Mouse (Mus musculus) forebrain, embryonic 14.5 days (tissue): ENCODE results near the gene Gm20388. TPM values are rescaled to one million over a fixed set of nuclear protein-coding genes. Genes with fewer than 3 reads are reported as not detected.

Experiments used
- ATAC-seq: fragments of 200-750 bp; cut with Nextera tagmentation; 2 replicates; pipeline ENCODE4 v1.8.0; 2017; ENCODE audit warnings: mild to moderate bottlenecking, moderate library complexity
- DNase-seq: peaks from one replicate; pipeline ENCODE4 v3.0.0-alpha.2; 2015; ENCODE audit warnings: low spot score
- H3K27ac ChIP-seq: fragments of 300-500 bp; sonication (generic); 2 replicates; pipeline ENCODE4 v1.5.1; 2014; ENCODE audit warnings: low read depth, mild to moderate bottlenecking, control low read depth, low read length, moderate library complexity
- H3K27me3 ChIP-seq: fragments of 300-500 bp; sonication (generic); replicated peaks from 2 replicates; pipeline ENCODE4 v1.6.1; 2014; ENCODE audit warnings: low read length, control low read depth, mixed read lengths; ENCODE audit not compliant: control insufficient read depth, insufficient read depth
- H3K36me3 ChIP-seq: fragments of 300-500 bp; sonication (generic); 2 replicates; pipeline ENCODE4 v1.6.1; 2014; ENCODE audit warnings: low read length, control low read depth; ENCODE audit not compliant: control insufficient read depth, insufficient read depth
- H3K4me1 ChIP-seq: fragments of 300-500 bp; sonication (generic); 2 replicates; pipeline ENCODE4 v1.6.1; 2014; ENCODE audit warnings: antibody characterized with exemption, low read length, control low read depth; ENCODE audit not compliant: control insufficient read depth, insufficient read depth
- H3K4me2 ChIP-seq: fragments of 300-500 bp; sonication (generic); 2 replicates; pipeline ENCODE4 v1.6.1; 2014; ENCODE audit warnings: mild to moderate bottlenecking, control low read depth, low read length
- H3K4me3 ChIP-seq: fragments of 300-500 bp; sonication (generic); 2 replicates; pipeline ENCODE4 v1.5.1; 2014; ENCODE audit warnings: low read depth, low read length, control low read depth
- H3K9ac ChIP-seq: fragments of 300-500 bp; sonication (generic); 2 replicates; pipeline ENCODE4 v1.6.1; 2014; ENCODE audit warnings: mild to moderate bottlenecking, low read length, control low read depth, moderate library complexity
- H3K9me3 ChIP-seq: fragments of 300-500 bp; sonication (generic); replicated peaks from 2 replicates; pipeline ENCODE4 v1.6.1; 2016; ENCODE audit warnings: low read length, control low read depth, mixed read lengths; ENCODE audit not compliant: control insufficient read depth
- WGBS: fragments of 180-500 bp; shearing (Covaris S2); extraction: QIAGEN DNeasy Blood & Tissue Kit; methylation state at CpG from one replicate; pipeline ENCODE4 v1.1.7; 2014; 5-methylcytosine and 5-hydroxymethylcytosine counted together
- polyA plus RNA-seq: library from polyadenylated mRNA; unstranded; fragments of >200 nt; fragmentation: Nextera tagmentation; extraction: Ambion mirVana; gene quantifications from 2 replicates; pipeline ENCODE4 v1.2.1, GENCODE M21; 2014

Gene Gm20388
- polyA plus RNA-seq, 1 experiment from 2014 or later, result 7.4 TPM

- H3K9me3 ChIP-seq, result no peaks in the 10 kb centered on the region
- no peak overlapping the region for H3K9ac ChIP-seq
- ATAC-seq (no peak), DNase-seq (no peak)
- no peaks in the 10 kb centered on the region for H3K27me3 ChIP-seq
- H3K4me1 ChIP-seq, result no peaks in the 10 kb centered on the region
- no peak overlapping the region for H3K4me3 ChIP-seq
- 94% methylated on average over 19 of the region's 19 CpGs for WGBS
- no peak overlapping the region for H3K4me2 ChIP-seq
- no peak overlapping the region for H3K27ac ChIP-seq
- peaks cover 14% of the 10 kb centered on the region; the same call in 1 of the 2 replicates for H3K36me3 ChIP-seq
Observed at GRCm38 (mm10) chr8:123819683-123820610, 3909.3 kb downstream of the Gm20388 start.

GRCm38 (mm10) chr8:123820780-123821179, 3910.1 kb downstream of the Gm20388 start:
- no peak overlapping the region for H3K27ac ChIP-seq
- H3K4me1 ChIP-seq, result no peaks in the 10 kb centered on the region
- no peak for DNase-seq
- H3K9ac ChIP-seq, result no peak overlapping the region
- H3K4me2 ChIP-seq, result no peak overlapping the region
- H3K4me3 ChIP-seq, result no peak overlapping the region
- 96% methylated on average over 6 of the region's 6 CpGs for WGBS
- H3K36me3 ChIP-seq, result peaks cover 20% of the 10 kb centered on the region; the same call in 1 of the 2 replicates
- no peaks in the 10 kb centered on the region for H3K27me3 ChIP-seq
- no peak for ATAC-seq
- H3K9me3 ChIP-seq, result no peaks in the 10 kb centered on the region

- Histone ChIP-seq H3K36me3 (peaks cover 41% of the 10 kb centered on the region), H3K4me2 (no peak overlapping the region), H3K9ac (no peak overlapping the region), H3K27me3 (no peaks in the 10 kb centered on the region), H3K4me1 (no peaks in the 10 kb centered on the region), H3K27ac (no peak overlapping the region), H3K4me3 (no peak overlapping the region), H3K9me3 (no peaks in the 10 kb centered on the region)
- DNase-seq (no peak), ATAC-seq (no peak)
- 95% methylated on average over 10 of the region's 10 CpGs for WGBS
Observed at GRCm38 (mm10) chr8:123823111-123823510, 3912.5 kb downstream of the Gm20388 start.

DNA sequence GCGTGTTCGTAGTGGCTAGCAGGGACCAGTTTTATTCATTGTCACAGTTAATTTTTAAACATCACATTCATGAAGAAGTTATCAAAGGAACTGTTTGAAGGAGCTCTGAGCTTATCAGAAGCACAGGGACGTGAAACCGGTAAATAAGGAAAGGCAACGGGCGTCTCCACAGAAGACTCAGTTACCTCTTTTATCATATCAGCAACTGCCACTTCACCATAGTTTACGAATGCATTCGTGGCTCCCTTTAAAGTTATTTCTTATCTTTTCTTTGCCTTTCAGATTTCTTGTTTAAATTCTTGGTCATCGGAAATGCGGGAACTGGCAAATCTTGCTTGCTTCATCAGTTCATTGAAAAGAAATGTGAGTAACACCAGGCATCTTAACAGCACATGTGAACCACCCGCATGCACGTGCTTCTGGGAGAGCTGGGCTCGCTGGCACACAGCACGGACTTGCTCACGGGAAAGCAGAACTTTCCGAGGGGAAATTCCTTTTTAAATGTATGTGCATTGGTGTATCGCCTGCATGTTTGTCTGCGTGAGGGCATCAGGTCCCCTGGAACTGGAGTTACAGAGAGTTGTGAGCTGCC, 3913.0 kb downstream of the Gm20388 start:
- DNase-seq (no peak), ATAC-seq (no peak)
- H3K9ac ChIP-seq, result no peak overlapping the region
- no peaks in the 10 kb centered on the region for H3K27me3 ChIP-seq
- peaks cover 46% of the 10 kb centered on the region for H3K36me3 ChIP-seq
- H3K4me1 ChIP-seq, result no peaks in the 10 kb centered on the region
- H3K27ac ChIP-seq, result no peak overlapping the region
- no peak overlapping the region for H3K4me3 ChIP-seq
- H3K9me3 ChIP-seq, result no peaks in the 10 kb centered on the region
- no peak overlapping the region for H3K4me2 ChIP-seq
- WGBS, result 96% methylated on average over 18 of the region's 18 CpGs

- DNase-seq, result peak; percentile 52
- no peak overlapping the region for H3K27ac ChIP-seq
- H3K27me3 ChIP-seq, result no peaks in the 10 kb centered on the region
- H3K4me1 ChIP-seq, result no peaks in the 10 kb centered on the region
- no peaks in the 10 kb centered on the region for H3K9me3 ChIP-seq
- peaks cover 70% of the 10 kb centered on the region for H3K36me3 ChIP-seq
- peak; percentile 34; the same call in 1 of the 2 replicates for ATAC-seq
- H3K4me3 ChIP-seq, result no peak overlapping the region
- no peak overlapping the region for H3K4me2 ChIP-seq
- WGBS, result 63% methylated on average over 9 of the region's 9 CpGs
- no peak overlapping the region for H3K9ac ChIP-seq
Observed at GRCm38 (mm10) chr8:123826001-123826400, 3915.4 kb downstream of the Gm20388 start.

GRCm38 (mm10) chr8:123826758-123827157, 3916.1 kb downstream of the Gm20388 start:
- 91% methylated on average over 7 of the region's 7 CpGs for WGBS
- no peak overlapping the region for H3K4me2 ChIP-seq
- H3K9ac ChIP-seq, result no peak overlapping the region
- peaks cover 74% of the 10 kb centered on the region for H3K36me3 ChIP-seq
- no peaks in the 10 kb centered on the region for H3K27me3 ChIP-seq
- DNase-seq, result no peak
- H3K27ac ChIP-seq, result no peak overlapping the region
- ATAC-seq, result no peak
- no peaks in the 10 kb centered on the region for H3K4me1 ChIP-seq
- no peaks in the 10 kb centered on the region for H3K9me3 ChIP-seq
- no peak overlapping the region for H3K4me3 ChIP-seq

DNA sequence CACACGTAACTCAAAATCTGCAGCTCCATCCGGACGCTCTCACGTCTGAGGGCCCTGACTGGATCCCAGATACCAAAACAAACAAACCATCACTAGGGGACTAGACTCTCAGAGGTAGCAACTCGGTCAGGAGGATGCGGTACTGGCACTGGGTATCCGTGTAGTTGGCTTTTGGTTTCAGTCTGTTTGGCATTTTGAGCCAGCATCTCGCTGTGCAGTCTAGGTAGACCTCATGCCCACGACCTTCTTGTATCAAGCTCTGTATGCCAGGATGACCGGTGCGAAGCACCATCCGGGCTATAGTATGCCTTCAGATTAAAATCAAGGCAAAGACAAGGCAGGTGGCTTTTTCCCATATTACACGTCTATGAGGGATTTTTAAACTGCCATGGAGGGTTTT, 3916.9 kb downstream of the Gm20388 start:
- WGBS, result 92% methylated on average over 13 of the region's 13 CpGs
- peaks cover 81% of the 10 kb centered on the region for H3K36me3 ChIP-seq
- no peaks in the 10 kb centered on the region for H3K27me3 ChIP-seq
- no peak overlapping the region for H3K4me3 ChIP-seq
- H3K4me2 ChIP-seq, result no peak overlapping the region
- H3K9ac ChIP-seq, result no peak overlapping the region
- no peak overlapping the region for H3K27ac ChIP-seq
- no peaks in the 10 kb centered on the region for H3K9me3 ChIP-seq
- DNase-seq, result no peak
- no peaks in the 10 kb centered on the region for H3K4me1 ChIP-seq
- ATAC-seq, result no peak

- DNase-seq (no peak), ATAC-seq (no peak)
- no peaks in the 10 kb centered on the region for H3K9me3 ChIP-seq
- H3K4me3 ChIP-seq, result no peak overlapping the region
- 98% methylated on average over 4 of the region's 4 CpGs for WGBS
- H3K4me2 ChIP-seq, result no peak overlapping the region
- H3K27me3 ChIP-seq, result no peaks in the 10 kb centered on the region
- H3K36me3 ChIP-seq, result peaks cover 89% of the 10 kb centered on the region
- H3K4me1 ChIP-seq, result no peaks in the 10 kb centered on the region
- no peak overlapping the region for H3K9ac ChIP-seq
- H3K27ac ChIP-seq, result no peak overlapping the region
Observed at GRCm38 (mm10) chr8:123832757-123833156, 3922.1 kb downstream of the Gm20388 start.

DNA sequence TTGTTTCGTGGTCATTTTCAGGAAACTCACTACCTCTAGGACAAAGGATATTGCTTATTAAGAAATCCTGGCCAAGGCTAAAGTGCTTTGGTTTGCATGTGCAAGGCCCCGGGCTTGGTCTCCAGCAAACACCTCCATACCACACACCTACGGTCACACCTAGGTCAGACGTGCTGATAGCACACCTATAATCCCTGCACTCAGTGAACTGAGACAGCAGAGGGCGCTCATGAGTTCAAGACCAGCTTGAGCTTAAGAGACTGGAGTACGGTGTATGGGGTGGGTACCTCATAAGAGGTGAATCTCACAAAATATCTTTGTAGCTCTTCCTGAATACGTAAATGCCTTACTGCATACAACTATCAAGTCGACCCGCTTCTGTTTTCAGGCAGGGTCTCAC, 3924.8 kb downstream of the Gm20388 start:
- Histone ChIP-seq H3K4me3 (no peak overlapping the region), H3K36me3 (peaks cover 62% of the 10 kb centered on the region), H3K9me3 (no peaks in the 10 kb centered on the region), H3K27ac (no peak overlapping the region), H3K4me1 (no peaks in the 10 kb centered on the region), H3K4me2 (no peak overlapping the region), H3K9ac (no peak overlapping the region), H3K27me3 (no peaks in the 10 kb centered on the region)
- 64% methylated on average over 9 of the region's 9 CpGs for WGBS
- DNase-seq (peak; percentile 71), ATAC-seq (peak; percentile 75)
